Mouse (Mus musculus) embryonic facial prominence, embryonic 11.5 days (tissue): Measurements from ENCODE around the gene Gzmk. TPM values are rescaled to one million over a fixed set of nuclear protein-coding genes. Genes with fewer than 3 reads are reported as not detected.

Experiments
- ATAC-seq: fragments of 200-750 bp; cut with Nextera tagmentation; replicated peaks from 2 replicates; pipeline ENCODE4 v1.8.0; 2017; ENCODE audit warnings: low read depth; ENCODE audit not compliant: insufficient number of reproducible peaks, low FRiP score, low TSS enrichment
- DNase-seq: peaks from one replicate; pipeline ENCODE4 v3.0.0-alpha.2; 2015; ENCODE audit warnings: low spot score
- H3K27ac ChIP-seq: fragments of 300-500 bp; sonication (generic); replicated peaks from 2 replicates; pipeline ENCODE4 v1.5.1; 2014; ENCODE audit warnings: mild to moderate bottlenecking, low read depth, low read length, control low read depth
- H3K27me3 ChIP-seq: fragments of 300-500 bp; sonication (generic); 2 replicates; pipeline ENCODE4 v1.6.1; 2014; ENCODE audit warnings: mild to moderate bottlenecking, low read length, moderate library complexity, mixed read lengths; ENCODE audit not compliant: control insufficient read depth, insufficient read depth
- H3K36me3 ChIP-seq: fragments of 300-500 bp; sonication (generic); replicated peaks from 2 replicates; pipeline ENCODE4 v1.6.1; 2014; ENCODE audit warnings: low read depth, mild to moderate bottlenecking, low read length, moderate library complexity, mixed read lengths; ENCODE audit not compliant: control insufficient read depth, insufficient read depth
- H3K4me1 ChIP-seq: fragments of 300-500 bp; sonication (generic); 2 replicates; pipeline ENCODE4 v1.6.1; 2014; ENCODE audit warnings: low read length, mixed read lengths; ENCODE audit not compliant: control insufficient read depth, insufficient read depth
- H3K4me2 ChIP-seq: fragments of 300-500 bp; sonication (generic); 2 replicates; pipeline ENCODE4 v1.6.1; 2014; ENCODE audit warnings: low read depth, mild to moderate bottlenecking, control low read depth, low read length, moderate library complexity
- H3K4me3 ChIP-seq: fragments of 300-500 bp; sonication (generic); 2 replicates; pipeline ENCODE4 v1.5.1; 2014; ENCODE audit warnings: low read depth, low read length, control low read depth
- H3K9ac ChIP-seq: fragments of 300-500 bp; sonication (generic); replicated peaks from 2 replicates; pipeline ENCODE4 v1.6.1; 2014; ENCODE audit warnings: mild to moderate bottlenecking, control low read depth, low read length
- H3K9me3 ChIP-seq: fragments of 300-500 bp; sonication (generic); replicated peaks from 2 replicates; pipeline ENCODE4 v1.6.1; 2016; ENCODE audit warnings: mild to moderate bottlenecking, low read length, inconsistent platforms, mixed read lengths; ENCODE audit not compliant: control insufficient read depth
- WGBS: fragments of 180-500 bp; shearing (Covaris S2); extraction: QIAGEN DNeasy Blood & Tissue Kit; methylation state at CpG from one replicate; pipeline ENCODE4 v1.1.7; 2014; 5-methylcytosine and 5-hydroxymethylcytosine counted together
- polyA plus RNA-seq: library from polyadenylated mRNA; unstranded; fragments of >200 nt; fragmentation: Nextera tagmentation; extraction: Ambion mirVana; gene quantifications from 2 replicates; pipeline ENCODE4 v1.2.1, GENCODE M21; 2014

Gzmk gene
- polyA plus RNA-seq, 1 experiment from 2014 or later, result not detected

- Histone ChIP-seq H3K4me1 (no peaks in the 10 kb centered on the region), H3K27ac (no peak overlapping the region), H3K9me3 (no peaks in the 10 kb centered on the region), H3K36me3 (no peaks in the 10 kb centered on the region), H3K4me3 (no peak overlapping the region), H3K9ac (no peak overlapping the region), H3K4me2 (no peak overlapping the region), H3K27me3 (no peaks in the 10 kb centered on the region)
- no peak for DNase-seq
- ATAC-seq, result no peak
Observed at GRCm38 (mm10) chr13:113170256-113170655, 55.5 kb downstream of the Gzmk start.

GRCm38 (mm10) chr13:113168018-113168534 lies 57.6 kb downstream of the Gzmk start:
- H3K4me1 ChIP-seq, result no peaks in the 10 kb centered on the region
- no peak overlapping the region for H3K9ac ChIP-seq
- H3K36me3 ChIP-seq, result no peaks in the 10 kb centered on the region
- H3K27ac ChIP-seq, result no peak overlapping the region
- no peaks in the 10 kb centered on the region for H3K27me3 ChIP-seq
- 79% methylated on average over 9 of the region's 9 CpGs for WGBS
- ATAC-seq (no peak), DNase-seq (no peak)
- no peak overlapping the region for H3K4me2 ChIP-seq
- H3K9me3 ChIP-seq, result no peaks in the 10 kb centered on the region
- H3K4me3 ChIP-seq, result no peak overlapping the region

- 89% methylated on average over 5 of the region's 5 CpGs for WGBS
- H3K4me3 ChIP-seq, result no peak overlapping the region
- H3K27me3 ChIP-seq, result no peaks in the 10 kb centered on the region
- no peaks in the 10 kb centered on the region for H3K4me1 ChIP-seq
- no peaks in the 10 kb centered on the region for H3K36me3 ChIP-seq
- no peak overlapping the region for H3K9ac ChIP-seq
- DNase-seq, result no peak
- ATAC-seq, result no peak
- H3K27ac ChIP-seq, result no peak overlapping the region
- H3K9me3 ChIP-seq, result no peaks in the 10 kb centered on the region
- H3K4me2 ChIP-seq, result no peak overlapping the region
Observed at GRCm38 (mm10) chr13:113164252-113165005, 61.3 kb downstream of the Gzmk start.

- Histone ChIP-seq H3K36me3 (no peaks in the 10 kb centered on the region), H3K4me2 (no peak overlapping the region), H3K27me3 (no peaks in the 10 kb centered on the region), H3K9ac (no peak overlapping the region), H3K4me3 (no peak overlapping the region), H3K9me3 (no peaks in the 10 kb centered on the region), H3K27ac (no peak overlapping the region), H3K4me1 (no peaks in the 10 kb centered on the region)
- ATAC-seq (no peak), DNase-seq (no peak)
- WGBS, result 71% methylated on average over 4 of the region's 4 CpGs
Observed at GRCm38 (mm10) chr13:113151556-113151955, 74.2 kb downstream of the Gzmk start.

- Histone ChIP-seq H3K27me3 (no peaks in the 10 kb centered on the region), H3K4me3 (no peak overlapping the region), H3K4me2 (no peak overlapping the region), H3K4me1 (no peaks in the 10 kb centered on the region), H3K9me3 (no peaks in the 10 kb centered on the region), H3K9ac (no peak overlapping the region), H3K27ac (no peak overlapping the region), H3K36me3 (no peaks in the 10 kb centered on the region)
- WGBS, result 91% methylated on average over 1 of the region's 1 CpGs
- ATAC-seq (no peak), DNase-seq (no peak)
Observed at GRCm38 (mm10) chr13:113139597-113139996, 86.1 kb downstream of the Gzmk start.

- Histone ChIP-seq H3K9me3 (no peaks in the 10 kb centered on the region), H3K9ac (no peak overlapping the region), H3K4me2 (no peak overlapping the region), H3K27me3 (no peaks in the 10 kb centered on the region), H3K4me1 (no peaks in the 10 kb centered on the region), H3K27ac (no peak overlapping the region), H3K4me3 (no peak overlapping the region), H3K36me3 (no peaks in the 10 kb centered on the region)
- 93% methylated on average over 1 of the region's 1 CpGs for WGBS
- ATAC-seq, result no peak
- peak; percentile 6 for DNase-seq
Observed at GRCm38 (mm10) chr13:113129974-113130373, 95.7 kb downstream of the Gzmk start.

Other genes starting within 250 kb of the Gzmk start
- gene Ccno, start 238.1 kb downstream of the Gzmk start, polyA plus RNA-seq, result 0.17 and 0.66 TPM in 2 replicates
- gene Mcidas, start 232.1 kb downstream of the Gzmk start, polyA plus RNA-seq, result not detected in 2 replicates
- 0.14 TPM in 1 of 2 replicates, not detected in the other for gene Cdc20b, start 190.8 kb downstream of the Gzmk start, polyA plus RNA-seq
- 142 and 155 TPM in 2 replicates for gene Gpx8, start 179.5 kb downstream of the Gzmk start, polyA plus RNA-seq
- not detected in 2 replicates for gene Gzma, start 124.9 kb downstream of the Gzmk start, polyA plus RNA-seq
- gene Esm1, start 16.2 kb downstream of the Gzmk start, polyA plus RNA-seq, result 2.1 and 2.3 TPM in 2 replicates
- gene BC067074, start 67.3 kb upstream of the Gzmk start, polyA plus RNA-seq, result 4.9 and 5.0 TPM in 2 replicates